Mouse (Mus musculus): ENCODE measurements around the gene Upb1. TPM values are rescaled to one million over a fixed set of nuclear protein-coding genes. Genes with fewer than 3 reads are reported as not detected.

The Upb1 gene
- polyA plus RNA-seq, 1 experiment from 2014 or later, result 0.41 TPM

DNA sequence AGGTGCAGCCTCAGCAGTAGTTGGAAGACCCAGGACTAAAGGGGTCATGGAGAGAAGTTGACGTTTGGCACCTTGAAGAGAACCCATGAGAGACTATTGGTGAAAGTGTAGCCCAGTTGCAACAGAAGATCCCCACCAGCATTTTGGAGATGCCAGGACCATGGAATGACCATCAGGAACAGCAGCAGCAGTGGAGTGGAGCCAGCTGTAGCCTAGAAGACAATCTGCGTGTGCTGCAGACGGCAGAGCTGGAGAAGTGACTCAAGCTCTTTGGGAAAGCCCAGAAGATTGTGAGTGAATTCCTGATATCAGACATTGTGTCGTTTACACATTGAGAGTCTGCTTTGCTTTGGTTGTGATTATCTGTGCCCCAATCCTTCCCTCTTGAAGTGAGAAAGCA lies 80.8 kb downstream of the Upb1 start:
- H3K4me3 ChIP-seq (ENCODE audit: low read depth, low read length), result no peak overlapping the region
- no peak overlapping the region for H3K9ac ChIP-seq (ENCODE audit: low read depth, low read length)
- 86% methylated on average over 4 of the region's 4 CpGs for WGBS
- ATAC-seq, result no peak
- H3K4me2 ChIP-seq (ENCODE audit: low read length), result no peak overlapping the region
- H3K27me3 ChIP-seq (ENCODE audit: control insufficient read depth, insufficient read depth, low read depth, low read length), result no peaks in the 10 kb centered on the region
- no peaks in the 10 kb centered on the region for H3K36me3 ChIP-seq (ENCODE audit: control insufficient read depth, insufficient read depth, low read length)
- H3K4me1 ChIP-seq (ENCODE audit: control insufficient read depth, insufficient read depth, low read length), result no peaks in the 10 kb centered on the region
- H3K27ac ChIP-seq (ENCODE audit: low read length), result no peak overlapping the region
- H3K9me3 ChIP-seq (replicated peaks; ENCODE audit: control insufficient read depth, low read length, poor library complexity, severe bottlenecking), result no peaks in the 10 kb centered on the region

DNA sequence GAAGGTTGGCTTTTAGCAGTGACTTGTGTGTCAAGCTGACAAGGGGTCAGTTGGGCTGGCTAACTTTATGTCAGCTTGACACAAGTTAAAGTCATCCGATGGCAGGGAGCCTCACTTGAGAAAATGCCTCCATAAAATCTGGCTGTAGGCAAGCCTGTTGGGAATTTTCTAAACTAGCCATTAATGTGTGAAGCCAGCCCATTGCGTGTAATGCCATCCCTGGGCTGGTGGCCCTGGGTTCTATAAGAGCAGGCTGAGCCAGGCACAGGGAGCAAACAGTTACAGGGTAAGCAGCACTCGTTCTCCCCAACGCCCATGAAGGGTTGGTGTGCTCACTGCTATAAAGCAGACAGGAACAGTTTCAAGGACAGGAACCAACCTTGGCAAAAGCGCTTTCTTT lies 81.4 kb downstream of the Upb1 start:
- Histone ChIP-seq H3K9me3 (replicated peaks; ENCODE audit: control insufficient read depth, low read length, poor library complexity, severe bottlenecking) (no peaks in the 10 kb centered on the region), H3K4me3 (ENCODE audit: low read depth, low read length) (no peak overlapping the region), H3K9ac (ENCODE audit: low read depth, low read length) (no peak overlapping the region), H3K36me3 (ENCODE audit: control insufficient read depth, insufficient read depth, low read length) (no peaks in the 10 kb centered on the region), H3K4me1 (ENCODE audit: control insufficient read depth, insufficient read depth, low read length) (no peaks in the 10 kb centered on the region), H3K27ac (ENCODE audit: low read length) (no peak overlapping the region), H3K27me3 (ENCODE audit: control insufficient read depth, insufficient read depth, low read depth, low read length) (no peaks in the 10 kb centered on the region), H3K4me2 (ENCODE audit: low read length) (no peak overlapping the region)
- 90% methylated on average over 5 of the region's 5 CpGs for WGBS
- no peak for ATAC-seq

DNA sequence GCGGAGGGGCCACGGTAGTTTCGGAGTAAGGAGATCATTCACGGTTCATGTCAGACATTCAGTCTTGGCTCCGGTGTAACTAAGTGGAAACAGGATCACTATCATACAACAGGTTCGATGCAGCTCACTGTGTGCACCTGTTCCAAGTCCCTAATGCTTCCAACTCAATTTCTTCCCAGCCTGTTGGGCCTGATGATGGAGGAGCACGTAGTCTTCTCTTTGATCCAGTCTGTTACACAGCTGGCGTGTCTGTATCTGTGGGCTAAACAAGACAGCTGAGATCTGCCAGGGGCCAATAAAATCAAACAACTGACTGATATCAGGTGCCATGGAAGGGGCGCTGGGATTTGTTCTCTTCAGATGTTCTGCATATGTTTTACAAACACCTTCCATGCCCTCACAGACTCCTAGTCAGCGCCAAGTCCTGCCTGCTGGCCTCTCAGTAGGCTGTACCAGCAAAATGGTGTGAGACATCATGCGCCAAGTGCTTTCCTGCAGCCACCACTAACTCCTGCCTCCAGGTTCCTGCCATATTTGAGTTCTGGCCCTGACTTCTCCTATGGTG lies 82.1 kb downstream of the Upb1 start:
- H3K9ac ChIP-seq (ENCODE audit: low read depth, low read length), result no peak overlapping the region
- no peak overlapping the region for H3K27ac ChIP-seq (ENCODE audit: low read length)
- no peaks in the 10 kb centered on the region for H3K36me3 ChIP-seq (ENCODE audit: control insufficient read depth, insufficient read depth, low read length)
- no peaks in the 10 kb centered on the region for H3K27me3 ChIP-seq (ENCODE audit: control insufficient read depth, insufficient read depth, low read depth, low read length)
- no peak for ATAC-seq
- H3K4me2 ChIP-seq (ENCODE audit: low read length), result no peak overlapping the region
- no peaks in the 10 kb centered on the region for H3K9me3 ChIP-seq (replicated peaks; ENCODE audit: control insufficient read depth, low read length, poor library complexity, severe bottlenecking)
- no peak overlapping the region for H3K4me3 ChIP-seq (ENCODE audit: low read depth, low read length)
- WGBS, result 78% methylated on average over 11 of the region's 11 CpGs
- no peaks in the 10 kb centered on the region for H3K4me1 ChIP-seq (ENCODE audit: control insufficient read depth, insufficient read depth, low read length)

DNA sequence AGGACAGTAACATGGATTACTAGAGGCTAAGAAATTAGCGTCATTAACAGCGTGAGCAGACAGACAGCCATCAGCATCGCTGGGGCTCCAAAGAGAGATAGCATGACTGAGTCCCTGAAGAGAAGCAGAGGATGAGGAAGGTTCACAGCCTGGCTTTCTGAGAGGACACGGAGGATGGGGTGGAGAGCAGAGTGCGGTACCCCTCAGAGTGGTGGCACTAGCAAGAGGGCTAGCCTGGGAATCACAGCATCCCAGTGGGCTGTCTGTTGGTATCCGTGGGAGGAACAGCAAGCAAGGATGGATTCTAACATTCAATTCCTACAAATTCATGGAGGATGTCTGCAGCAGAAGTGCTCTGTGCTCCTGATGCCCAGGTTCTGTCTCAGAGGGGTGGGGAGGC lies 83.2 kb downstream of the Upb1 start:
- Histone ChIP-seq H3K9me3 (replicated peaks; ENCODE audit: control insufficient read depth, low read length, poor library complexity, severe bottlenecking) (no peaks in the 10 kb centered on the region), H3K36me3 (ENCODE audit: control insufficient read depth, insufficient read depth, low read length) (no peaks in the 10 kb centered on the region), H3K27me3 (ENCODE audit: control insufficient read depth, insufficient read depth, low read depth, low read length) (no peaks in the 10 kb centered on the region), H3K9ac (ENCODE audit: low read depth, low read length) (no peak overlapping the region), H3K4me1 (ENCODE audit: control insufficient read depth, insufficient read depth, low read length) (no peaks in the 10 kb centered on the region), H3K4me3 (ENCODE audit: low read depth, low read length) (no peak overlapping the region), H3K27ac (ENCODE audit: low read length) (no peak overlapping the region), H3K4me2 (ENCODE audit: low read length) (no peak overlapping the region)
- 88% methylated on average over 6 of the region's 6 CpGs for WGBS
- no peak for ATAC-seq

DNA sequence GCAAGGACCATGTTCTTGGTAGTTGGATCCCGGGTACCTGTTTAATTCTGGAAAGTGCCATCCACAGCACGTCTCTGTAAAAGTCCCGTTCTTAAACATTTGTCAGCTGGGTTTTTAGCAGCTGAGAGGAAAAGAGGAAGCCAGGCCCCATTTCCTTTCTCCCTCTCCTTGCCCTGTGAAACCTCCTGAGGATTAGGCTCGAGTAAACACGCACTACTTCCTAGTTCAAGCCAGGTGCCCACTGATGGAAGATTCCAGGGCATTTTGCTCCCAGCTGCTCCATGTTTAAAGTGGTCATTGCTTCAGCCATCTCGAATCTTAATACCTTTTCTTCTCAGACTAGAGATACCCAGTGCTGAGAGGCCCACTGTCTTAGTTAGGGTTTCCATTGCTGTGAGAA lies 83.9 kb downstream of the Upb1 start:
- no peaks in the 10 kb centered on the region for H3K36me3 ChIP-seq (ENCODE audit: control insufficient read depth, insufficient read depth, low read length)
- no peaks in the 10 kb centered on the region for H3K27me3 ChIP-seq (ENCODE audit: control insufficient read depth, insufficient read depth, low read depth, low read length)
- no peak for ATAC-seq
- H3K9me3 ChIP-seq (replicated peaks; ENCODE audit: control insufficient read depth, low read length, poor library complexity, severe bottlenecking), result no peaks in the 10 kb centered on the region
- no peaks in the 10 kb centered on the region for H3K4me1 ChIP-seq (ENCODE audit: control insufficient read depth, insufficient read depth, low read length)
- H3K27ac ChIP-seq (ENCODE audit: low read length), result no peak overlapping the region
- WGBS, result 79% methylated on average over 6 of the region's 6 CpGs
- no peak overlapping the region for H3K4me3 ChIP-seq (ENCODE audit: low read depth, low read length)
- no peak overlapping the region for H3K4me2 ChIP-seq (ENCODE audit: low read length)
- H3K9ac ChIP-seq (ENCODE audit: low read depth, low read length), result no peak overlapping the region

DNA sequence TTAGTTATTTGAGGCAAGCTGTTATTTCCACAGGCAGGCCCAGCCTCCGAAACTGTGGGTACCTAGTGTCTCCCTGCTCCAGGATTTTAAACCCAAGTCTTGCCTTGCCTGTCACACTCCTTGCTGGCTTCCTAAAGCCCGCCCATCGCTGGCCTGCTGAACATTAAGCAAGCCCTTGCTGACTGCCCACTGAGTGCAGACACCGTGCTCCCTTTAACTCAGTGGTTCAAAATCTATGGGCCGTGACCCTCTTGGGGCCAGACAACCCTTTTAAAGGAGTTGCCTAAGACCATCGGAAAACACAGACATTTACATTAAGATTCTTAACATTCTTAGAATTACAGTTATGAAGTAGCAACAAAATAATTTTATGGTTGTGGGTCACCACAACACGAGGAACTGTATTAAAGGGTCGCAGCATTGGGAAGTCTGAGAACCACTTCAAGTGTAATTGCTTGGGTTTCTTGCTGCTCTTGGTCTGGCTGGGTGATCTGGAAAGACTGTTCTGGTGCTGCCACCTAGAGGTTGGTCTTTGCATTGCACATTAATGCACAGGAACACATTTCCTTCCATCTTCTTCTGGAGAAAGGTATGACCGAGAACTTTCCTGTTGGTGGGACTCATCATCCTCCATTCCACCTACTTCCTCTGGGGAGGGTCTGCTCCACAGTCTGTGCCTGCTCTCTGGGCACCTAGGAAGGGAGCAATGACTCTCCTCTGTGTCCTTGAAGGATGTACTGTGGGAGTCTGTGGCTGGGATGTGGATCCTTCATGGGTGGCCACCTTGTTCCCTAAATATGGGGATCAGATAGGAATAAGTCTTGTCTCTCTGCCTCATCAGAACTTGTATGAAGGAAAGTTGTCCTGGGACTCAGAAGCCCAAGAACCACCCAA lies 85.4 kb downstream of the Upb1 start:
- Histone ChIP-seq H3K27ac (ENCODE audit: low read length) (no peak overlapping the region), H3K4me3 (ENCODE audit: low read depth, low read length) (no peak overlapping the region), H3K27me3 (ENCODE audit: control insufficient read depth, insufficient read depth, low read depth, low read length) (no peaks in the 10 kb centered on the region), H3K4me2 (ENCODE audit: low read length) (no peak overlapping the region), H3K9me3 (replicated peaks; ENCODE audit: control insufficient read depth, low read length, poor library complexity, severe bottlenecking) (no peaks in the 10 kb centered on the region), H3K36me3 (ENCODE audit: control insufficient read depth, insufficient read depth, low read length) (no peaks in the 10 kb centered on the region), H3K9ac (ENCODE audit: low read depth, low read length) (no peak overlapping the region), H3K4me1 (ENCODE audit: control insufficient read depth, insufficient read depth, low read length) (no peaks in the 10 kb centered on the region)
- 52% methylated on average over 9 of the region's 9 CpGs for WGBS
- no peak; the same call in 1 of the 2 replicates for ATAC-seq

DNA sequence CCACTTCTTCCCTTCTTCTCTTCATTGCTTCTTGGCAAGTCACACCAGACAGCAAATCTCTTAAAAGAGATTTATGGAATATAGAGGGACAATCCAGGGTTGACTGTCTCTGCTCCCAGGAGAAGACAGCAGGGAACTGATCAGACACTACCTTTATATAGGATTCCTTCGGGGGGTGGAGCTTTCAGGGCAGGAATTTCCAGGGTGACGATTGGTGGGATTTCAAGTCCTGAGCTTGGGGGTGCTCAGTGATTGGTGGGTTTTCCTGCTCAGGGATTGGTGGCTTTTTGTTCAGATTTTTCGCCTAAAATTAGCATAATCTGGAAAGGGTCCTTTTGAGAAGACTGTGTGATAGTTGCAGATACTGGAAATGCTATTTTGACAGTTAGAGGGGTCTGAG lies 86.2 kb downstream of the Upb1 start:
- 67% methylated on average over 3 of the region's 3 CpGs for WGBS
- no peaks in the 10 kb centered on the region for H3K27me3 ChIP-seq (ENCODE audit: control insufficient read depth, insufficient read depth, low read depth, low read length)

DNA sequence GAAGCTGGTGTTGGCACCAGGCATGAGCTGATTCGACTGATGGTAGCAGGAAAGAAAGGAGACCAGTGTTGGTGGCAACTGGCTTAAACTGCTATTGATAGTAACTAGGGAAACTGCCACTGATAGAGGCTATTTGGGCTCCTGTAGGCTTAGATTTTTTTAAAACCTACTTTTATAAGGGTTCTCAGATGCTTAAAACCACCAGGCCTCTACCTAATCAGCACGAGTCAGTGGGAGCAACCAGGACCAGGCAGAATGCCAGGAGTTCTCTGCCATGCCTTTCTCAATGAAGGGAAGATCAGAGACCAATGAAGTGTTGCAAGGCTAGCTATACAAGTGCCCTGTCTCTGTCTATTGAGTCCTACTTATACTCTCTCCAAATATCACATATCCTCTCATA lies 88.6 kb downstream of the Upb1 start:
- H3K27me3 ChIP-seq (ENCODE audit: control insufficient read depth, insufficient read depth, low read depth, low read length), result no peaks in the 10 kb centered on the region
- ATAC-seq, result no peak
- no peaks in the 10 kb centered on the region for H3K4me1 ChIP-seq (ENCODE audit: control insufficient read depth, insufficient read depth, low read length)
- H3K27ac ChIP-seq (ENCODE audit: low read length), result no peak overlapping the region
- H3K4me2 ChIP-seq (ENCODE audit: low read length), result no peak overlapping the region
- no peak overlapping the region for H3K4me3 ChIP-seq (ENCODE audit: low read depth, low read length)
- no peaks in the 10 kb centered on the region for H3K9me3 ChIP-seq (replicated peaks; ENCODE audit: control insufficient read depth, low read length, poor library complexity, severe bottlenecking)
- H3K36me3 ChIP-seq (ENCODE audit: control insufficient read depth, insufficient read depth, low read length), result no peaks in the 10 kb centered on the region
- 75% methylated on average over 2 of the region's 2 CpGs for WGBS
- no peak overlapping the region for H3K9ac ChIP-seq (ENCODE audit: low read depth, low read length)

More for the DNA sequence above, 86.2 kb downstream of the Upb1 start:
- ATAC-seq, result no peak
- Histone ChIP-seq H3K4me1 (ENCODE audit: control insufficient read depth, insufficient read depth, low read length) (no peaks in the 10 kb centered on the region), H3K36me3 (ENCODE audit: control insufficient read depth, insufficient read depth, low read length) (no peaks in the 10 kb centered on the region), H3K9ac (ENCODE audit: low read depth, low read length) (no peak overlapping the region), H3K4me3 (ENCODE audit: low read depth, low read length) (no peak overlapping the region), H3K4me2 (ENCODE audit: low read length) (no peak overlapping the region), H3K9me3 (replicated peaks; ENCODE audit: control insufficient read depth, low read length, poor library complexity, severe bottlenecking) (no peaks in the 10 kb centered on the region), H3K27ac (ENCODE audit: low read length) (no peak overlapping the region)

DNA sequence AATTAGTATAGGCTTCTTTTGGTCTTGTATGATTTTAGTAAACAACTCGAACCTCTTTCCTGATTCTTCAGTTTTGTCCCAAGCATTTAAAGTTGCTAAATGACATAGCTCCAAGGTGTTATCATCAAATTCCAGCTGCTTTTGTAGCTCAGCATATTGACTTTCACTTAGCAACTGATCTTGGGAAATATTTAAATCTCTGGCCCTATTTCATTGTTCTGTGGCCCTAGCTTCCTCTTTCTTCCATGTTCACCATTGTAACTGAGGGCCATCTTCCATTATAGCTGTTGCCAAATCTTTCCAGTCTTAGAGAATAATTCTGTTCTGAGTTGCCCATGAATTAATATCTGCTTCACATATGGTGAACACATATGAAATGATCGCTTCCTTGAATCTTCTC lies 89.8 kb downstream of the Upb1 start:
- no peaks in the 10 kb centered on the region for H3K36me3 ChIP-seq (ENCODE audit: control insufficient read depth, insufficient read depth, low read length)
- ATAC-seq, result no peak
- H3K27ac ChIP-seq (ENCODE audit: low read length), result no peak overlapping the region
- H3K4me1 ChIP-seq (ENCODE audit: control insufficient read depth, insufficient read depth, low read length), result no peaks in the 10 kb centered on the region
- H3K9me3 ChIP-seq (replicated peaks; ENCODE audit: control insufficient read depth, low read length, poor library complexity, severe bottlenecking), result no peaks in the 10 kb centered on the region
- no peak overlapping the region for H3K4me3 ChIP-seq (ENCODE audit: low read depth, low read length)
- no peaks in the 10 kb centered on the region for H3K27me3 ChIP-seq (ENCODE audit: control insufficient read depth, insufficient read depth, low read depth, low read length)
- WGBS, result 81% methylated on average over 2 of the region's 2 CpGs
- H3K9ac ChIP-seq (ENCODE audit: low read depth, low read length), result no peak overlapping the region
- no peak overlapping the region for H3K4me2 ChIP-seq (ENCODE audit: low read length)
